Mouse (Mus musculus): ENCODE results near the gene Fxyd3.

DNA sequence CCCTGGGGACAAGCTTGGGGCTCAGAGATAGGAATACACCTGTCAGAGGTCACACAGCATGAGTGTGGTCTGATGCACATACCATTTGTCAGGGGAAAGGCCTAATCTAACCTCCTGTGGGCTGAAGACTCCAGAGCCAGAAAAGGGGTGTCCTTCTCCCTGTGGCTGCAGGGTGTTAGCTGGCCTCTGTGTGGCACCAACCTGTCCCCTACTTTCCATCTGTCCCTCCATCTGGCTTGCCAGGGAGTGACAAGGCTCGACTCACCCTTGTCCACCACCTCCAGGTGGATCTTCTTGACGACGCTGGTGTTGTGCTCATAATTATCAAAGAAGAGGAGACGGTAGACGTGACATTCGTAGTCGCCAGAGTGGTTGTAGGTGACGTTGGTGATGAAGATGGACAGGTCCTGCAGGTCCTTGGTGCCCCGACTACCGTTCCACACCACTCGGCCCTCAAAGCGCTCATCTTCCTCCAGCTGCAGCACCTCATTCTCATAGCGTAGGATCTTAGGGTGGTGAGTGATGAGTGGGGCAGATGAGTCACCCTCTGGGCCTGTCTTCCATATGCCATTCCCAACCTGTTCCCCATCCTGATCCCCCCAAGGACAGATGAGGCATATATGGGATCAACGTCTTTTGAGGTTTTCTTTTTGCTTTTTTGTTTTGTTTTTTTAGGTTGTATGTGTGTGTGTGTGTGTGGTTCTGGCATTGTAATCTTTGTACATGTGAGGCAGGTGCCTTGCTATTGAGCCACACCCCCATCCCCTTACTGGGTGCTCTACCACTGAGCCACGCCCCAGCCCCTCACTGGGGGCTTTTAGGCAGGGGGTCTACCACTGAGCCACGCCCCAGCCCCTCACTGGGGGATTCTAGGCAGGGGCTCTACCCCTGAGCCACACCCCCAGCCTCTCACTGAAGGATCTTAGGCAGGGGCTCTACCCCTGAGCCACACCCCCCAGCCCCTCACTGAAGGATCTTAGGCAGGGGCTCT, 46.4 kb upstream of the Fxyd3 start:
- TF ChIP-seq POLR2A (IDR thresholded peaks at IDR 0.05; ENCODE audit: insufficient read depth, low read length) (no peak), CTCF (IDR thresholded peaks at IDR 0.05; ENCODE audit: low read depth, low read length) (no peak)

Data from ES-Bruce4 (cell line).